Mouse (Mus musculus) forebrain, embryonic 13.5 days (tissue): ENCODE results near the gene Eea1. TPM values are rescaled to one million over a fixed set of nuclear protein-coding genes. Genes with fewer than 3 reads are reported as not detected.
"Not testable (repeated sequence)": the region's sequence is repeated elsewhere in the genome, so short reads cannot be mapped to it uniquely, and the experiment has no call there.

Experiments
- ATAC-seq: fragments of 200-750 bp; cut with Nextera tagmentation; 2 replicates; pipeline ENCODE4 v1.8.0; 2017
- H3K27ac ChIP-seq: fragments of 300-500 bp; sonication (generic); 2 replicates; pipeline ENCODE4 v1.5.1; 2015; ENCODE audit warnings: inconsistent platforms, mild to moderate bottlenecking, moderate library complexity
- H3K27me3 ChIP-seq: fragments of 300-500 bp; sonication (generic); 2 replicates; pipeline ENCODE4 v1.6.1; 2015; ENCODE audit warnings: mild to moderate bottlenecking, inconsistent platforms
- H3K36me3 ChIP-seq: fragments of 300-500 bp; sonication (generic); 2 replicates; pipeline ENCODE4 v1.6.1; 2015; ENCODE audit warnings: mild to moderate bottlenecking, inconsistent platforms; ENCODE audit not compliant: poor library complexity, severe bottlenecking
- H3K4me1 ChIP-seq: fragments of 300-500 bp; sonication (generic); 2 replicates; pipeline ENCODE4 v1.6.1; 2015; ENCODE audit warnings: inconsistent platforms
- H3K4me2 ChIP-seq: fragments of 300-500 bp; sonication (generic); 2 replicates; pipeline ENCODE4 v1.6.1; 2015; ENCODE audit warnings: inconsistent platforms, mild to moderate bottlenecking, moderate library complexity
- H3K4me3 ChIP-seq: fragments of 300-500 bp; sonication (generic); 2 replicates; pipeline ENCODE4 v1.5.1; 2015; ENCODE audit warnings: mild to moderate bottlenecking, inconsistent platforms
- H3K9ac ChIP-seq: fragments of 300-500 bp; sonication (generic); 2 replicates; pipeline ENCODE4 v1.6.1; 2015; ENCODE audit warnings: mild to moderate bottlenecking, inconsistent platforms
- H3K9me3 ChIP-seq: fragments of 300-500 bp; sonication (generic); replicated peaks from 2 replicates; pipeline ENCODE4 v1.6.1; 2016; ENCODE audit warnings: inconsistent platforms
- WGBS: fragments of 180-500 bp; shearing (Covaris S2); methylation state at CpG from one replicate; pipeline ENCODE4 v1.1.7; 2015; 5-methylcytosine and 5-hydroxymethylcytosine counted together
- polyA plus RNA-seq: library from polyadenylated mRNA; unstranded; fragments of >200 nt; fragmentation: Nextera tagmentation; extraction: Ambion mirVana; gene quantifications from 2 replicates; pipeline ENCODE4 v1.2.1, GENCODE M21; 2015

Gene Eea1
- polyA plus RNA-seq, 1 experiment from 2014 or later: 17.5 TPM

DNA sequence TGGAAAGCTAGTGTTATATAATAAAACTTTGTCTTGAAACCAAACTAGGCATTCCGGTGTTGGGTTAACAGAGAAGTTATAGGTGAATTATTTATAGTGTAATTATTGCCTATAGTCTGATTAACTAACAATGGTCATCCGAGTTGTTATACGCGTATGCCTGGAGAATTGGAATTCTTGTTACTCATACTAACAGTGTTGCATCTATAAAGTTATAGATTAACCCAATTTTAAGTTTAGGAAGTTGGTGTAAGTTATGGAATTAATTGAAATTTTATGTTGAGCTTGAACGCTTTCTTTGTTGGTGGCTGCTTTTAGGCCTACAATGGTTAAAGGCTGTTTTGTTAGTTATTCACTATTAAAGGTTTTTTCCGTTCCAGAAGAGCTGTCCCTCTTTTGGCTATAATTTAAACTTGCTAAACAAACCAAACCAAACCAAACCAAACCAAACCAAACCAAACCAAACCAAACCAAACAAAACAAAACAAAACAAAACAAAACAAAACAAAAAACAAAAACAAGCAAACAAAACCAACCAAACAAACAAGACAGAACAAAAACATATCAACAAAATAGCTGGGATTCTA lies 137.1 kb downstream of the Eea1 start:
- ATAC-seq: peak; percentile 100
- not testable (repeated sequence) for H3K9ac ChIP-seq, H3K4me3 ChIP-seq, H3K27me3 ChIP-seq, H3K4me2 ChIP-seq, H3K27ac ChIP-seq, H3K36me3 ChIP-seq, H3K9me3 ChIP-seq
- H3K4me1 ChIP-seq: 0 out of 2 replicates have a peak, but pooled peaks cover 13% of the 10 kb centered on the region
- 90% methylated on average over 6 of the region's 6 CpGs for WGBS

DNA sequence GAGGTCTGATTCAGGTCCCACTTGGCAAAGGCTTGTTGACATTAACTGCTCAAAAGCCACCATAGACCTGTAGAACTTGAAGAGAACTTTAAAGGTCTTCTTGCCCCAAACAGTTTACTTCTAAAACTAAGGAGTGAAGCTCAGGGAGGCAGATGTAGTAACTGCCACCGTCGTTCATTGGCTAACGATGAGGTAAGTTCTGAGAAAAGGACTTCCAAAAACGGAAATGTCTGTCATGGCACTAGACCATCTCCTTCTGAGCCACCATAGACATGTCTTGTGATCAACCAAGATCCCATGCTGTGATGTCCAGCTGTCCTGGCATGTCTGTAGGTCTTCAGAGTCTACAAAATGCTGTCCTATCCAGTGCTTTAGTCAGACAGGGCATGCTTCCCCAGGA lies 139.4 kb downstream of the Eea1 start:
- WGBS: 95% methylated on average over 4 of the region's 4 CpGs
- Histone ChIP-seq H3K27ac (no peak overlapping the region), H3K4me1 (0 out of 2 replicates have a peak, but pooled peaks cover 13% of the 10 kb centered on the region), H3K9ac (no peak overlapping the region), H3K27me3 (no peaks in the 10 kb centered on the region), H3K9me3 (no peaks in the 10 kb centered on the region), H3K4me3 (no peak overlapping the region), H3K36me3 (no peaks in the 10 kb centered on the region), H3K4me2 (no peak overlapping the region)
- no peak for ATAC-seq

DNA sequence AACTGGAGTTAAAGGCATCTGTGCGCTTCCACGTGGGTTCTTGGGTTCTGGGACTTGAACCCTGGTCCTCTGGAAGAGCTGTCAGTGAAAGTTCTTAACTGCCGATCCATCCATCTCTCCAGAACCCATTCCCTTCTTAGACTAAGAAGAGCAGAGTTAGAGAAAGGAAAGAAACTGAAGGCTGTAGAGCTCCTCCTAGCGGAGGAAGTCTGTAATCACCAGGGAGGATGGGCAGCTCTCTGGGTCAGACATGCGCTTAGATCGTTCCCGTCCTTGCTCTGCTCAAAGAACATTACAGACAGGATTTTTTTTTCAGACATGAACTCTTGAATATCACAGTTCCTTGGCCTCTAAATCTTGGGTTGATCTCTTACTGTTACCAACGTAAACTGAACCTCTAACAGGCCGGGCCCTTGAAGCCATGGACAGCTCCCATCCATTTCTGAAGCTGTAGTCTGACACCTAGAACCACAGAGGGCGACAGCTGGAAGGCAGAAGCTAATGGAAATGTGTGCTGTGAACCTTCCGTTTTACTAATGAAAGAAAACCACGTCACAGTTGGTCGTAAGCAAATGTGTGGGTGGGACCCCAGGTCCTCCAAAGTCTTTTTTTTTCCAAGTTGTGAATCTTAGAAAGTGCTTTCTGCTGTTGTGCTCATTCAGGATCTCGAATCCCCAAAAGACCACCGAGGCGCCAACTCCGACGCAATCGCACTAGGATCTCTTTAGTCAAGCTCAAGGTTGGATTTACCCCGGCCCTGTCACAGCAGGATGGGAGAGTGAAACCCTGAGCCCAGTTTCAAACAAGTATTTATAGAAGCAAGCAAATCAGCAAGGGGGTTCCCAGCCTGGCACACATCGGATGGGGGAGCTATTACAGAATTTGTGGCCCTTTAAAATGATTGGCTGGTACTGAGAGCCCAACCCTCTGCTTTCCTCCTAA lies 140.3 kb downstream of the Eea1 start:
- no peak for ATAC-seq
- WGBS: 66% methylated on average over 21 of the region's 21 CpGs
- no peaks in the 10 kb centered on the region for H3K27me3 ChIP-seq
- 0 out of 2 replicates have a peak, but pooled peaks cover 12% of the 10 kb centered on the region for H3K4me1 ChIP-seq
- no peak overlapping the region for H3K4me3 ChIP-seq
- no peak overlapping the region for H3K4me2 ChIP-seq
- H3K36me3 ChIP-seq: no peaks in the 10 kb centered on the region
- no peak overlapping the region for H3K27ac ChIP-seq
- no peaks in the 10 kb centered on the region for H3K9me3 ChIP-seq
- no peak overlapping the region for H3K9ac ChIP-seq

DNA sequence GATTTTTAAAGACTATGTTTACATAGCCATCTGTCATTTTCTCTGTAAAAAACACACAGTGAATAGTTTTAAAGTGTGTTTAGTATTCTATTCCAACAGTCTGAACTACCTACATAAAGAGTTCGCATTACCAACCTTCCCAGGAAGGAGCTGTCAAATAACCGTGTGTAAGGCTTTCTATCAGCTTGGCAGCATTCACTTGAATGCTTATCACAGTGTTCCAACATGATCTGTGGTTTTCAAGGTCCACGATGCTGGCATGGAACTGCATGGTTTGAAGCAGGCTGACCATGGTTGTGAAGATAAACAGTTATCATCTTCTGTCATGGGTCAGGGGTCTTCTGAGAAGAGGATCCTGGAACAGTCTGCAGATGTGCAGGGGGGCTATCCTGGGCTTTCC lies 141.8 kb downstream of the Eea1 start:
- Histone ChIP-seq H3K4me3 (no peak overlapping the region), H3K9me3 (no peaks in the 10 kb centered on the region), H3K9ac (no peak overlapping the region), H3K4me2 (no peak overlapping the region), H3K36me3 (no peaks in the 10 kb centered on the region), H3K27ac (no peak overlapping the region), H3K27me3 (no peaks in the 10 kb centered on the region), H3K4me1 (0 out of 2 replicates have a peak, but pooled peaks cover 4% of the 10 kb centered on the region)
- ATAC-seq: no peak
- 82% methylated on average over 3 of the region's 3 CpGs for WGBS

DNA sequence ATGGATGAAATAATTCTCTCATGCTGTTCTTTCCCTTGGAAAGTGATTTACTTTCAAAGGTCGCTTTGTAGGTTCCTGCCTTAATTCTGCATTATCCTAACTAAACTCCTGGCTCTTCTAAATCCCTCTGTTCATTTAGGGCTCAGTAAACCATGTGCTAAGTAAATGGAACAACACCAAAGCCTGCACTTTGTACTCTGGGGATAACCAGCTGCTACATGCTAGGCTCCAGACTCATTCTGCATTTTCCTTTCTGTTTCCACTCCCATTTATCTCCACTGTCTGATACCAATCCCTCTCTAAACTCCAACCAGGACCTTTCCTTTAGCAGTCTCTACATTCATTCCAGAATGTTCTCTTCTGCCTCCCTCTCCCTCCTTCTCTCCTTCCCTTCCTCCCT lies 149.3 kb downstream of the Eea1 start:
- no peaks in the 10 kb centered on the region for H3K36me3 ChIP-seq
- H3K27me3 ChIP-seq: no peaks in the 10 kb centered on the region
- peaks cover 5% of the 10 kb centered on the region; the same call in 1 of the 2 replicates for H3K4me1 ChIP-seq
- H3K9ac ChIP-seq: no peak overlapping the region
- ATAC-seq: no peak
- H3K4me2 ChIP-seq: no peak overlapping the region
- WGBS: 23% methylated on average over 1 of the region's 1 CpGs
- H3K27ac ChIP-seq: no peak overlapping the region
- H3K9me3 ChIP-seq: no peaks in the 10 kb centered on the region
- H3K4me3 ChIP-seq: no peak overlapping the region

DNA sequence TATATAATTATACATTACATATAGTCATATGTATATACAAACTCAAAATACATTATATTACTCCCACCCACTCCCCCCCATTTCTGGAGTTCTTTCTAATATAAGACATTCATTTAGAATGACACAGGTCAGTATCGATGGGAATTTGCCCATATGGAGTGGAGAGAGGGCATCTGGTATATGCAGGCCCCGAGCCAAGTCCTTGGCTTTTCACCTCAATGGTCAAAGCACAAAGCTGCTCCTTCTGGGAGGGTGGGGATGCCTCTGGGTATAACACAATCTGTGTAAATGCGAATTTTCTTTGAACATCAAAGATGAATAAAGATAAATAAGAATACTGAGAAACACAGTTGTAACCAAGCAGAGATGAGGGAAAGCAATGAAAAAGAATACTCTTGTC lies 149.9 kb downstream of the Eea1 start:
- peaks cover 5% of the 10 kb centered on the region; the same call in 1 of the 2 replicates for H3K4me1 ChIP-seq
- no peak overlapping the region for H3K9ac ChIP-seq
- WGBS: 75% methylated on average over 3 of the region's 3 CpGs
- H3K4me3 ChIP-seq: no peak overlapping the region
- no peak for ATAC-seq
- H3K36me3 ChIP-seq: no peaks in the 10 kb centered on the region
- no peak overlapping the region for H3K4me2 ChIP-seq
- no peak overlapping the region for H3K27ac ChIP-seq
- H3K9me3 ChIP-seq: no peaks in the 10 kb centered on the region
- no peaks in the 10 kb centered on the region for H3K27me3 ChIP-seq

DNA sequence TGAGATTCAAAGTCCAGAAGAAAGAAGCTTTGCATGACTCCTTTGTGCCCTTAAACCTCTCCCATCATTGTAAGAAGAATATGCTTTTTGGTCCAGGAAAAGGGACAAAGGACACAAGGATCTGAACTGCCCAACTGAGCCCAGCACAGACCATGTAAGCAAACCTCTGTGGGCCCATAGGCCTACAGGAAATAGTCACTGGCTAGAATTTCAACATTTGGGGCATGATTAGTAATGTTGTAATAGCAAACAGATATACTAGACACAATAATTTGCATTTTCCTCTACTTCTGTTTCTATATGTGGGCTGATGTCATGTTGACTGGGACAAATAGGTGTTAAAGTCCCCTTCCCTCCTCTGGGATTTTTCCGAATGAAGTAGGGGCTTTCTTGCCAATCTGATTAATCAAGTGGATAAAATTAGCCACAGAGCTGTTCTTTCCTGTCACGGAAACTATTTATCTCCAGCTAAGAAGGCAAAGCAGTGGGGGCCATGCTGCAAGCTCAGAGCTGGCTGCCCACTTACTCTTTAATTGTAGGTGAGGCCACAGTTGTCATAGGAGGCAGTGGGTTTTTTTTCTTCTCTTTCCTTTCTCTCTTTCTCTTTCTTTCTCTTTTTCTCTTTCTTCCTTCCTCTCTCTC lies 153.6 kb downstream of the Eea1 start:
- no peak overlapping the region for H3K4me3 ChIP-seq
- H3K4me1 ChIP-seq: peaks cover 5% of the 10 kb centered on the region; the same call in 1 of the 2 replicates
- H3K27me3 ChIP-seq: no peaks in the 10 kb centered on the region
- no peaks in the 10 kb centered on the region for H3K36me3 ChIP-seq
- H3K27ac ChIP-seq: no peak overlapping the region
- 8% methylated on average over 2 of the region's 2 CpGs for WGBS
- no peak overlapping the region for H3K9ac ChIP-seq
- no peak overlapping the region for H3K4me2 ChIP-seq
- ATAC-seq: no peak
- no peaks in the 10 kb centered on the region for H3K9me3 ChIP-seq

DNA sequence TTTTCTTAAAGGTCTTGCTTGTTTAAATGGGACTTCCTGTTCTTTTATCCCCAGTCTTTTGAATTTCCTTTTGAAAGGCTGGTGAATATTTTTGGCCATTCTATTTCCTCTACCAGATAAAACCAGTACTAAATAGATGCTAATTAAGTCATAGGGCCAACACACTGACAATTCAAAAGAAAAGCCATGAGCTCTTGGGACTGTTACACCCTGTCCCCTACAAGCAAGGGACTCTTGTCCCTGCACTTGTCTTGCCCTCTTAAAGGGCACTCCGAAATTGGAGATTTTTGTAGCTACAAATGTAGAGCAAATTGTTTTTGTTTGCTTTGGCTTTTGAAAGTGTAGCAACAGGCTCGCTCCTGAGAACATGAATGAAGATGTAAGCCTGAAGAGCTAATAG lies 154.1 kb downstream of the Eea1 start:
- Histone ChIP-seq H3K4me2 (no peak overlapping the region), H3K9me3 (no peaks in the 10 kb centered on the region), H3K36me3 (no peaks in the 10 kb centered on the region), H3K9ac (no peak overlapping the region), H3K4me3 (no peak overlapping the region), H3K27ac (no peak overlapping the region), H3K27me3 (no peaks in the 10 kb centered on the region), H3K4me1 (peaks cover 5% of the 10 kb centered on the region; the same call in 1 of the 2 replicates)
- no peak for ATAC-seq
- WGBS: 57% methylated on average over 2 of the region's 2 CpGs

Other genes with a start within 250 kb of the Eea1 start
- gene Gm33543, start 97.7 kb upstream of the Eea1 start, polyA plus RNA-seq: not detected in 2 replicates
- gene Gm5426, start 196.0 kb downstream of the Eea1 start, polyA plus RNA-seq: not detected in 2 replicates